Mouse (Mus musculus) embryonic facial prominence, embryonic 15.5 days (tissue): ENCODE data around the gene Palld. TPM values are rescaled to one million over a fixed set of nuclear protein-coding genes. Genes with fewer than 3 reads are reported as not detected.

Experiments used
- ATAC-seq: fragments of 200-750 bp; cut with Nextera tagmentation; 2 replicates; pipeline ENCODE4 v1.8.0; 2017; ENCODE audit warnings: low read depth, moderate TSS enrichment; ENCODE audit not compliant: insufficient number of reproducible peaks, low FRiP score, low TSS enrichment
- H3K27ac ChIP-seq: fragments of 300-500 bp; sonication (generic); replicated peaks from 2 replicates; pipeline ENCODE4 v1.5.1; 2015; ENCODE audit warnings: mild to moderate bottlenecking, inconsistent platforms
- H3K27me3 ChIP-seq: fragments of 300-500 bp; sonication (generic); 2 replicates; pipeline ENCODE4 v1.6.1; 2015; ENCODE audit warnings: inconsistent platforms
- H3K36me3 ChIP-seq: fragments of 300-500 bp; sonication (generic); 2 replicates; pipeline ENCODE4 v1.6.1; 2015; ENCODE audit warnings: mild to moderate bottlenecking, inconsistent platforms
- H3K4me1 ChIP-seq: fragments of 300-500 bp; sonication (generic); 2 replicates; pipeline ENCODE4 v1.6.1; 2015; ENCODE audit warnings: inconsistent platforms
- H3K4me2 ChIP-seq: fragments of 300-500 bp; sonication (generic); replicated peaks from 2 replicates; pipeline ENCODE4 v1.6.1; 2015; ENCODE audit warnings: mild to moderate bottlenecking, inconsistent platforms
- H3K4me3 ChIP-seq: fragments of 300-500 bp; sonication (generic); replicated peaks from 2 replicates; pipeline ENCODE4 v1.5.1; 2015; ENCODE audit warnings: mild to moderate bottlenecking, inconsistent platforms
- H3K9ac ChIP-seq: fragments of 300-500 bp; sonication (generic); 2 replicates; pipeline ENCODE4 v1.6.1; 2015; ENCODE audit warnings: inconsistent platforms
- H3K9me3 ChIP-seq: fragments of 300-500 bp; sonication (generic); replicated peaks from 2 replicates; pipeline ENCODE4 v1.6.1; 2016; ENCODE audit warnings: inconsistent platforms
- WGBS: fragments of 180-500 bp; shearing (Covaris S2); methylation state at CpG from one replicate; pipeline ENCODE4 v1.1.7; 2015; 5-methylcytosine and 5-hydroxymethylcytosine counted together
- polyA plus RNA-seq: library from polyadenylated mRNA; unstranded; fragments of >200 nt; fragmentation: Nextera tagmentation; extraction: Ambion mirVana; gene quantifications from 2 replicates; pipeline ENCODE4 v1.2.1, GENCODE M21; 2015

Palld gene
- polyA plus RNA-seq, 1 experiment from 2014 or later: 141 TPM

GRCm38 (mm10) chr8:61698959-61699358 is 203.5 kb downstream of the Palld start:
- WGBS: 82% methylated on average over 2 of the region's 2 CpGs
- peaks cover 17% of the 10 kb centered on the region for H3K36me3 ChIP-seq
- H3K4me1 ChIP-seq: peaks cover 19% of the 10 kb centered on the region
- H3K9me3 ChIP-seq: no peaks in the 10 kb centered on the region
- H3K27me3 ChIP-seq: no peaks in the 10 kb centered on the region
- no peak for ATAC-seq
- no peak overlapping the region for H3K4me2 ChIP-seq
- no peak overlapping the region for H3K4me3 ChIP-seq
- no peak overlapping the region for H3K27ac ChIP-seq
- H3K9ac ChIP-seq: no peak overlapping the region

GRCm38 (mm10) chr8:61697728-61698385 is 204.6 kb downstream of the Palld start:
- no peak overlapping the region for H3K4me3 ChIP-seq
- no peak overlapping the region for H3K4me2 ChIP-seq
- H3K9me3 ChIP-seq: no peaks in the 10 kb centered on the region
- H3K27me3 ChIP-seq: no peaks in the 10 kb centered on the region
- peaks cover 17% of the 10 kb centered on the region for H3K36me3 ChIP-seq
- no peak overlapping the region for H3K9ac ChIP-seq
- no peak for ATAC-seq
- peaks cover 12% of the 10 kb centered on the region; the same call in 1 of the 2 replicates for H3K4me1 ChIP-seq
- H3K27ac ChIP-seq: peak overlapping the region; percentile 45; the same call in 1 of the 2 replicates
- 63% methylated on average over 7 of the region's 7 CpGs for WGBS

- WGBS: 75% methylated on average over 2 of the region's 2 CpGs
- peaks cover 14% of the 10 kb centered on the region for H3K36me3 ChIP-seq
- peaks cover 12% of the 10 kb centered on the region; the same call in 1 of the 2 replicates for H3K4me1 ChIP-seq
- no peaks in the 10 kb centered on the region for H3K9me3 ChIP-seq
- no peak overlapping the region for H3K4me3 ChIP-seq
- no peak overlapping the region for H3K9ac ChIP-seq
- ATAC-seq: no peak
- no peaks in the 10 kb centered on the region for H3K27me3 ChIP-seq
- H3K4me2 ChIP-seq: no peak overlapping the region
- no peak overlapping the region for H3K27ac ChIP-seq
Measured at GRCm38 (mm10) chr8:61696846-61697455, 205.5 kb downstream of the Palld start.

GRCm38 (mm10) chr8:61695416-61695815 is 207.1 kb downstream of the Palld start:
- Histone ChIP-seq H3K4me1 (peaks cover 12% of the 10 kb centered on the region; the same call in 1 of the 2 replicates), H3K4me2 (no peak overlapping the region), H3K9me3 (no peaks in the 10 kb centered on the region), H3K9ac (no peak overlapping the region), H3K27me3 (no peaks in the 10 kb centered on the region), H3K4me3 (no peak overlapping the region), H3K36me3 (peaks cover 1% of the 10 kb centered on the region; the same call in 1 of the 2 replicates), H3K27ac (no peak overlapping the region)
- no peak for ATAC-seq
- WGBS: 7% methylated on average over 1 of the region's 1 CpGs

GRCm38 (mm10) chr8:61692866-61693265 is 209.6 kb downstream of the Palld start:
- H3K9ac ChIP-seq: no peak overlapping the region
- ATAC-seq: no peak

GRCm38 (mm10) chr8:61692129-61692528 is 210.4 kb downstream of the Palld start:
- Histone ChIP-seq H3K27me3 (no peaks in the 10 kb centered on the region), H3K9me3 (no peaks in the 10 kb centered on the region), H3K4me1 (peaks cover 11% of the 10 kb centered on the region; the same call in 1 of the 2 replicates), H3K4me3 (no peak overlapping the region), H3K9ac (no peak overlapping the region), H3K36me3 (0 out of 2 replicates have a peak, but pooled peaks cover under 1% of the 10 kb centered on the region), H3K4me2 (no peak overlapping the region), H3K27ac (no peak overlapping the region)
- no peak for ATAC-seq
- 90% methylated on average over 3 of the region's 3 CpGs for WGBS

More at GRCm38 (mm10) chr8:61692866-61693265, 209.6 kb downstream of the Palld start:
- 57% methylated on average over 4 of the region's 4 CpGs for WGBS
- H3K4me1 ChIP-seq: peaks cover 12% of the 10 kb centered on the region; the same call in 1 of the 2 replicates
- H3K9me3 ChIP-seq: no peaks in the 10 kb centered on the region
- no peak overlapping the region for H3K4me3 ChIP-seq
- H3K27ac ChIP-seq: no peak overlapping the region
- no peaks in the 10 kb centered on the region for H3K27me3 ChIP-seq
- no peak overlapping the region for H3K4me2 ChIP-seq
- H3K36me3 ChIP-seq: no peaks in the 10 kb centered on the region

GRCm38 (mm10) chr8:61691391-61691790 is 211.1 kb downstream of the Palld start:
- no peak for ATAC-seq
- H3K9me3 ChIP-seq: no peaks in the 10 kb centered on the region
- 0 out of 2 replicates have a peak, but pooled peaks cover 3% of the 10 kb centered on the region for H3K36me3 ChIP-seq
- no peak overlapping the region for H3K9ac ChIP-seq
- peaks cover 6% of the 10 kb centered on the region; the same call in 1 of the 2 replicates for H3K4me1 ChIP-seq
- H3K4me2 ChIP-seq: no peak overlapping the region
- H3K4me3 ChIP-seq: no peak overlapping the region
- H3K27ac ChIP-seq: no peak overlapping the region
- H3K27me3 ChIP-seq: no peaks in the 10 kb centered on the region
- 31% methylated on average over 1 of the region's 1 CpGs for WGBS

- Histone ChIP-seq H3K27ac (no peak overlapping the region), H3K9ac (no peak overlapping the region), H3K27me3 (no peaks in the 10 kb centered on the region), H3K9me3 (no peaks in the 10 kb centered on the region), H3K4me3 (no peak overlapping the region), H3K4me2 (no peak overlapping the region), H3K4me1 (no peaks in the 10 kb centered on the region), H3K36me3 (peaks cover 20% of the 10 kb centered on the region)
- no peak for ATAC-seq
- WGBS: 54% methylated on average over 4 of the region's 4 CpGs
Measured at GRCm38 (mm10) chr8:61687071-61687470, 215.4 kb downstream of the Palld start.

- H3K4me2 ChIP-seq: no peak overlapping the region
- H3K4me3 ChIP-seq: no peak overlapping the region
- H3K4me1 ChIP-seq: no peaks in the 10 kb centered on the region
- H3K27ac ChIP-seq: no peak overlapping the region
- peaks cover 20% of the 10 kb centered on the region for H3K36me3 ChIP-seq
- no peak overlapping the region for H3K9ac ChIP-seq
- ATAC-seq: no peak
- no peaks in the 10 kb centered on the region for H3K27me3 ChIP-seq
- no peaks in the 10 kb centered on the region for H3K9me3 ChIP-seq
Measured at GRCm38 (mm10) chr8:61686340-61686739, 216.2 kb downstream of the Palld start.

GRCm38 (mm10) chr8:61685280-61685679 is 217.2 kb downstream of the Palld start:
- 96% methylated on average over 1 of the region's 1 CpGs for WGBS
- no peak for ATAC-seq
- H3K4me1 ChIP-seq: no peaks in the 10 kb centered on the region
- no peak overlapping the region for H3K4me2 ChIP-seq
- peaks cover 20% of the 10 kb centered on the region for H3K36me3 ChIP-seq
- no peaks in the 10 kb centered on the region for H3K27me3 ChIP-seq
- H3K27ac ChIP-seq: no peak overlapping the region
- H3K9me3 ChIP-seq: no peaks in the 10 kb centered on the region
- no peak overlapping the region for H3K9ac ChIP-seq
- no peak overlapping the region for H3K4me3 ChIP-seq

GRCm38 (mm10) chr8:61684280-61684939 is 218.1 kb downstream of the Palld start:
- ATAC-seq: no peak
- Histone ChIP-seq H3K4me2 (no peak overlapping the region), H3K36me3 (peaks cover 20% of the 10 kb centered on the region), H3K9me3 (no peaks in the 10 kb centered on the region), H3K27me3 (no peaks in the 10 kb centered on the region), H3K9ac (no peak overlapping the region), H3K4me3 (no peak overlapping the region), H3K27ac (no peak overlapping the region), H3K4me1 (no peaks in the 10 kb centered on the region)
- 83% methylated on average over 4 of the region's 4 CpGs for WGBS
